Mouse (Mus musculus) hindbrain, embryonic 11.5 days (tissue): ENCODE measurements around the gene Wnk2. TPM values are rescaled to one million over a fixed set of nuclear protein-coding genes. Genes with fewer than 3 reads are reported as not detected.

ENCODE experiments used
- ATAC-seq: fragments of 200-750 bp; cut with Nextera tagmentation; 2 replicates; pipeline ENCODE4 v1.8.0; 2017; ENCODE audit warnings: mild to moderate bottlenecking, moderate TSS enrichment, moderate library complexity; ENCODE audit not compliant: low FRiP score
- DNase-seq: peaks from one replicate; pipeline ENCODE4 v3.0.0-alpha.2; 2015; ENCODE audit warnings: low spot score
- H3K27ac ChIP-seq: fragments of 300-500 bp; sonication (generic); 2 replicates; pipeline ENCODE4 v1.5.1; 2014; ENCODE audit warnings: mild to moderate bottlenecking, low read depth, low read length
- H3K27me3 ChIP-seq: fragments of 300-500 bp; sonication (generic); 2 replicates; pipeline ENCODE4 v1.6.1; 2014; ENCODE audit warnings: mild to moderate bottlenecking, low read length, moderate library complexity, mixed read lengths; ENCODE audit not compliant: control insufficient read depth, insufficient read depth
- H3K36me3 ChIP-seq: fragments of 300-500 bp; sonication (generic); 2 replicates; pipeline ENCODE4 v1.6.1; 2014; ENCODE audit warnings: mild to moderate bottlenecking, low read length, moderate library complexity, mixed read lengths; ENCODE audit not compliant: control insufficient read depth, insufficient read depth
- H3K4me1 ChIP-seq: fragments of 300-500 bp; sonication (generic); replicated peaks from 2 replicates; pipeline ENCODE4 v1.6.1; 2014; ENCODE audit warnings: low read length, mixed read lengths; ENCODE audit not compliant: control insufficient read depth, insufficient read depth
- H3K4me2 ChIP-seq: fragments of 300-500 bp; sonication (generic); replicated peaks from 2 replicates; pipeline ENCODE4 v1.6.1; 2014; ENCODE audit warnings: mild to moderate bottlenecking, low read depth, low read length
- H3K4me3 ChIP-seq: fragments of 300-500 bp; sonication (generic); 2 replicates; pipeline ENCODE4 v1.5.1; 2014; ENCODE audit warnings: low read depth, low read length
- H3K9ac ChIP-seq: fragments of 300-500 bp; sonication (generic); 2 replicates; pipeline ENCODE4 v1.6.1; 2014; ENCODE audit warnings: low read depth, low read length
- H3K9me3 ChIP-seq: fragments of 300-500 bp; sonication (generic); 2 replicates; pipeline ENCODE4 v1.6.1; 2016; ENCODE audit warnings: low read length; ENCODE audit not compliant: control insufficient read depth
- WGBS: fragments of 180-500 bp; shearing (Covaris S2); extraction: QIAGEN DNeasy Blood & Tissue Kit; methylation state at CpG from one replicate; pipeline ENCODE4 v1.1.7; 2014; 5-methylcytosine and 5-hydroxymethylcytosine counted together
- polyA plus RNA-seq: library from polyadenylated mRNA; unstranded; fragments of >200 nt; fragmentation: Nextera tagmentation; extraction: Ambion mirVana; gene quantifications from 2 replicates; pipeline ENCODE4 v1.2.1, GENCODE M21; 2014

The Wnk2 gene
- 8.5 and 11.0 TPM in 2 replicates for polyA plus RNA-seq

DNA sequence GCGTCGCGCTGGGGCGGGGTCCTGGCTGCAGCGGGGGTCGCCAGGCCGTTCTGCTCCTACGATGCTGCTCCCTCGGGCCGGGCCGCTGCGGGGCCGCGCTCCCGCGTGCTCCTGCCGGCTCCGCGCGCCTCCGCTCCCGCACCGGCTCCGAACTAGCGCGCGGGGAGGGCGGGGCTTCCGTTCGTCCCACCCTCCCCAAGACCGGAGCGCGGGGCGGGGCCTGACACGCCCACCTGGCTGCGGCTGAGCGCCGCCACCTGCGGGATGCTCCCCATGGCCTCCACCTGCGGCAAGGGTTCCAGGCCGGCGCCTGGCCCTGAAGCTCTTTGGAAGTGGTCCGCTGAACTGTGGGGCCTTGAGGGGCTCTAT, at the start of gene Wnk2:
Wnk2 (minus strand) TSS at position 157 of the 369 bp plus-strand sequence.
- peak within 1 kb of the TSS; percentile 89 for H3K4me3 ChIP-seq
- no peaks in the 10 kb centered on the region for H3K36me3 ChIP-seq
- H3K9ac ChIP-seq = peak within 1 kb of the TSS; percentile 92
- WGBS = under 1% methylated on average over 40 of the region's 43 CpGs
- H3K9me3 ChIP-seq = no peaks in the 10 kb centered on the region
- H3K27ac ChIP-seq = peak within 1 kb of the TSS; percentile 84
- peak; percentile 82 for ATAC-seq
- peaks cover 16% of the 10 kb centered on the region for H3K27me3 ChIP-seq
- no peak for DNase-seq
- H3K4me1 ChIP-seq = peaks cover 3% of the 10 kb centered on the region; the same call in 1 of the 2 replicates
- H3K4me2 ChIP-seq = peak within 1 kb of the TSS; percentile 90

DNA sequence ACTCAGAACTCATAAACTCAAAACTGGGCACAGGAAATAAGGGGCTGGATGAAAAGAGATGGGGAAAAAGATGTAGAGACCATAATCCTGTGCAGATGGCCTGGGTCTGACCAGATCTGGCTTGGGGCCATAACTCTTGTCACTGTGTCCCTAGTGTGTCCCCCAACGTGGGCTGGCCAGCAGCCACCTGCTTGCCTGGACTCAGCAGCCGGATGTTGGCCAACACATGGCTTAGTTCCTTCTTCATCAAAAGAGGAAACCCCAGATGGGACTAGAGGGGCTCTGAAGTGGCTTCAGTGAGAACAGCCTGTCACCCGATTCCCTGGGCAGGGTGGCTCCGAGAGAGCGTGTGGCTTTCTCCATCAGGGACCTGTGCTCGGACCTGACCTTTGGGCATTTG, 49.0 kb upstream of the Wnk2 start:
- no peaks in the 10 kb centered on the region for H3K27me3 ChIP-seq
- no peak overlapping the region for H3K9ac ChIP-seq
- H3K36me3 ChIP-seq = no peaks in the 10 kb centered on the region
- H3K27ac ChIP-seq = no peak overlapping the region
- H3K9me3 ChIP-seq = no peaks in the 10 kb centered on the region
- no peak overlapping the region for H3K4me3 ChIP-seq
- 88% methylated on average over 6 of the region's 6 CpGs for WGBS
- H3K4me1 ChIP-seq = peaks cover 2% of the 10 kb centered on the region; the same call in 1 of the 2 replicates
- ATAC-seq (no peak), DNase-seq (no peak)
- H3K4me2 ChIP-seq = no peak overlapping the region

DNA sequence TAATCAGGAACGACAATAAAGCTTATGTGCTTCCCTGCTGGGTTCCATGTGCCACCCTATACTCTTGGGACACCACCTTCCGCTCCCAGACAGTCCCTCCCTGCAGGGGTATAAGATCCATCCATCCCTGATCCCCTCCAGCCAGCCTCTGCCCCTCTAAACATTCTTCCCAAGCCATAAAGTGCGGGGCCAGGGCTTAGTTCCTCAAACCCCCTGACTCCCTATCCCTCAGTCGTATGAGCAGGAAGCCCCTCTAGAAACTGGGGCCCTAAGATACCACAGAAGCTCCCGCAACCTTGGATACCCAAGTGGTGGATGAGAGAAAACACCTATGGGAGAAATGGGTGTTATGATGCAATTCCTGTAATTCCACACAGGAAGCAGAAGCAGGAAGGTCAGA, 48.4 kb upstream of the Wnk2 start:
- Histone ChIP-seq H3K27ac (no peak overlapping the region), H3K9me3 (no peaks in the 10 kb centered on the region), H3K9ac (no peak overlapping the region), H3K36me3 (no peaks in the 10 kb centered on the region), H3K27me3 (no peaks in the 10 kb centered on the region), H3K4me3 (no peak overlapping the region), H3K4me1 (peaks cover 3% of the 10 kb centered on the region; the same call in 1 of the 2 replicates), H3K4me2 (no peak overlapping the region)
- 76% methylated on average over 5 of the region's 5 CpGs for WGBS
- no peak for DNase-seq
- ATAC-seq = no peak

GRCm38 (mm10) chr13:49195651-49196050, 47.8 kb upstream of the Wnk2 start:
- H3K9me3 ChIP-seq = no peaks in the 10 kb centered on the region
- H3K4me3 ChIP-seq = no peak overlapping the region
- no peak overlapping the region for H3K9ac ChIP-seq
- ATAC-seq (no peak), DNase-seq (no peak)
- no peaks in the 10 kb centered on the region for H3K27me3 ChIP-seq
- H3K4me1 ChIP-seq = peaks cover 5% of the 10 kb centered on the region; the same call in 1 of the 2 replicates
- no peak overlapping the region for H3K4me2 ChIP-seq
- no peak overlapping the region for H3K27ac ChIP-seq
- H3K36me3 ChIP-seq = no peaks in the 10 kb centered on the region
- 93% methylated on average over 7 of the region's 7 CpGs for WGBS

- 95% methylated on average over 13 of the region's 13 CpGs for WGBS
- no peaks in the 10 kb centered on the region for H3K9me3 ChIP-seq
- H3K9ac ChIP-seq = no peak overlapping the region
- H3K4me2 ChIP-seq = no peak overlapping the region
- ATAC-seq = no peak
- no peak overlapping the region for H3K4me3 ChIP-seq
- H3K27ac ChIP-seq = no peak overlapping the region
- H3K27me3 ChIP-seq = no peaks in the 10 kb centered on the region
- H3K4me1 ChIP-seq = peaks cover 5% of the 10 kb centered on the region; the same call in 1 of the 2 replicates
- no peaks in the 10 kb centered on the region for H3K36me3 ChIP-seq
- DNase-seq = no peak
Observed at GRCm38 (mm10) chr13:49194811-49195210, 47.0 kb upstream of the Wnk2 start.

DNA sequence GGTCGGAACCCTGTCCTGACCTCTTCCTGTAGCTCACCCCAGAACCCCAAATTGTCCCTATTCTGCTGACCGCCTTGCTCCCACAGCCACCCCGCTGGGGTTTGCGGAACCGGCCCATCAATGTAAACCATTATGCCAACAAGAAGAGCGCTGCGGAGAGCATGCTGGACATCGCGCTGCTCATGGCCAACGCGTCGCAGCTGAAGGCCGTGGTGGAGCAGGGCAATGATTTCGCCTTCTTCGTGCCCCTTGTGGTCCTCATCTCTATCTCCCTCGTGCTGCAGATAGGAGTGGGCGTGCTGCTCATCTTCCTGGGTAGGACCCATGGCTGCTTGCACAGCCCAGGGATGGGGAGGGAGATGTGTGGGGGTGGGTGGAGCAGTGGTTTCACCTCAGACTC, 45.8 kb upstream of the Wnk2 start:
- Histone ChIP-seq H3K4me2 (no peak overlapping the region), H3K27ac (no peak overlapping the region), H3K4me1 (peaks cover 5% of the 10 kb centered on the region; the same call in 1 of the 2 replicates), H3K36me3 (no peaks in the 10 kb centered on the region), H3K9ac (no peak overlapping the region), H3K4me3 (no peak overlapping the region), H3K9me3 (no peaks in the 10 kb centered on the region), H3K27me3 (no peaks in the 10 kb centered on the region)
- no peak for ATAC-seq
- 93% methylated on average over 17 of the region's 17 CpGs for WGBS
- DNase-seq = no peak

GRCm38 (mm10) chr13:49192156-49192855, 44.5 kb upstream of the Wnk2 start:
- 82% methylated on average over 16 of the region's 16 CpGs for WGBS
- H3K27ac ChIP-seq = no peak overlapping the region
- no peak overlapping the region for H3K9ac ChIP-seq
- no peak overlapping the region for H3K4me2 ChIP-seq
- no peak overlapping the region for H3K4me3 ChIP-seq
- H3K27me3 ChIP-seq = no peaks in the 10 kb centered on the region
- DNase-seq = no peak
- H3K4me1 ChIP-seq = peaks cover 5% of the 10 kb centered on the region; the same call in 1 of the 2 replicates
- no peaks in the 10 kb centered on the region for H3K9me3 ChIP-seq
- no peak for ATAC-seq
- no peaks in the 10 kb centered on the region for H3K36me3 ChIP-seq

DNA sequence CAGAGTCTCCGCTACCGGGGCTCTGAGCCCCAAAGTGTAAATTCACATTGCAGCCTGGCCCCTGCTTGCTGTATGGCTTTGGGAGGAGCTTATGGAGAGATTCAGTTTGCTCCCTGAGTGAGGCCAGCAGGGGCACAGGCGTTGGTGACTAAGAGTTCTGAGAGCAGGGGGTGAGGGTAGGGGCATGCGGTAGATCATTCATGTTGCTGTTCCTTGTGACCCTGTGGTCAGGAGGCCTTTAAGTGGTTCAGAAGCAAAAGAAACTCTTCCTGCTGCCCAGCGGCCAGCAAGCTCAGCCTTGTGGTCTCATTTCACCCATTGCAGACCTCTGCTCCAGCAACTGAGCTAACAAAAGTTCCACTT, 43.8 kb upstream of the Wnk2 start:
- 45% methylated on average over 5 of the region's 5 CpGs for WGBS
- ATAC-seq (no peak), DNase-seq (no peak)
- Histone ChIP-seq H3K4me2 (no peak overlapping the region), H3K4me1 (peaks cover 7% of the 10 kb centered on the region), H3K4me3 (no peak overlapping the region), H3K27ac (no peak overlapping the region), H3K9ac (no peak overlapping the region), H3K9me3 (no peaks in the 10 kb centered on the region), H3K36me3 (no peaks in the 10 kb centered on the region), H3K27me3 (no peaks in the 10 kb centered on the region)
